Mouse (Mus musculus): Measurements from ENCODE around the gene Manbal. TPM values are rescaled to one million over a fixed set of nuclear protein-coding genes. Genes with fewer than 3 reads are reported as not detected.

The Manbal gene
- total RNA-seq, 2 experiments from 2014 or later = 27.6 to 28.1 TPM

DNA sequence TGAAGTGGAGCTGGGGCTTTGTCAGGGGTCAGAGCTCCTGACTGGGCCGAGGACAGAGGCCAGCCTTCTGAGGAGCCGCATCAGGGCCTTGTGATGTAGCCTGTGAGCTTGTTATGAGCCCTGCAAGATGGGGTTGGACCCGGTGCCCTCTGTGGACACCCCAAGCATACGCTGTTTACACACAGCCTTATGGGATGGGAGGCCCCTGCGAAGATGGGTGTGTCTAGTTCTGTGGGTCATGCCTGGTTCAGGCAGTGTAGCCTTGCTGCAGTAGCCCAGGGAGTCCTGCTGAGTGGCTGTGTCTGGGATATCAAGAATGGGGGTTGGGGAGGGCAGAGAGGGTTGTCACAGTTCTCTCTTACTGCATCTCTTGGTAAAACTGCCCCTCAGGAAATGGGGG is 64.5 kb downstream of the Manbal start:
- no peak for DNase-seq (ENCODE audit: low spot score in 2 of 2)

DNA sequence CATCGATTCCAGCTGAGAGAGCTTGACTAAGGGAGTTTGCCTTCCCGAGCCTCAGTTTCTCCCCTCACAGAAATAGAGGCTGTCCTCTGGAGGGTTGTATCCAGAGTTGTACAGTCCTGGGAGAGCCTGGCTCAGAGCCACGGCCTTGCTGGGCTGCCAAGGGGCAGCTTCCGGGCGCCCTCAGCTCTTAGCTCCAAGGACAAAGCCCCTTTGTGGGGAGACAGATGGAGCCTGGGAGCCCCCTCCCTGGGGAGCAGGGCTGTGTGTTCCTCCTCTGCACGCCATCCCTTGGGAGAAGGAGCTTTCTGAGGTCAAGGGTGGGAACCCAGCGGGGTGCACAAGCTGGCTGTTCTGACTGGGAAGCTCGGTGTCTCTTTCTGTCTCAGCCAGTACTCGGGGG is 65.1 kb downstream of the Manbal start:
- no peak for DNase-seq (ENCODE audit: low spot score in 2 of 2)

DNA sequence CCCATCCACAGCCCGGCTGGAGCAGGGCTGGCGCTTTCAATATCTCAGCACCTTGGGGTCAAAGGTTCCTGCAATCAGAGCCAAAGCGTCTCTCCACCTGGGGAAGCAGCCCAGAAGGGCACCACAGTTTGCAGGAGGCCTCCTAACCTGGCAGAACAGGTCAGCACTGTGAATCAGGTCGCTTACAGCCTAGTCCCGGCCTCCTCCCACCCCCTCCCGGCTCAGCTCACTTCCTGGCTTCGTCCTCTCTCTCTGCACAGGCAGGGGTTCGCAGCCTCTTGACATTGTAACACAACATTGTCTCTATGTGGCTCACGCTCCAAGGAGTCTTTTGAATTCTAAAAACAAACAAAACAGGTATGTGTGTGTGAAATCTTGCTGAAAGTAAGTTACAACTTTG is 66.6 kb downstream of the Manbal start:
- DNase-seq (ENCODE audit: low spot score in 2 of 2) = no peak

DNA sequence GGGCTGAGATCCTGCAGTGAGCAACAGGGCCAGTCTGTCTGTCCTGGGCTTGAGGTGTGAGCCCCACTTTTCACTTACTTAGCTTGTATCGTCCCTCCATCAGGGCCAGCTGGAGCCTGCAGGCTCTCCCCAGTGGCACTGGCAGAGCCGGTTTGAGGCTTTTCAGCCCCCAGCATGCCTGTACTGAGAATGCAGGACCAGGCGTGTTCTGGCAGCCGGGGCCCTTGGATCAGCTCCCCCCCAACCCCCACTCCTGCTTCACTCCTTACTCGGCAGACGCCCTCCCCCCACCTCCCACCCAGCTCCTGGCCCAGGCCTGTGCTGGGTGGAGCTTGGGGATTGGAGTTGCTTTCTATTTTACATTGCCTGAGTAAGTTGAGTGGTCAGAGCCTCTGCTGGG is 67.1 kb downstream of the Manbal start:
- DNase-seq (ENCODE audit: low spot score in 2 of 2) = no peak

DNA sequence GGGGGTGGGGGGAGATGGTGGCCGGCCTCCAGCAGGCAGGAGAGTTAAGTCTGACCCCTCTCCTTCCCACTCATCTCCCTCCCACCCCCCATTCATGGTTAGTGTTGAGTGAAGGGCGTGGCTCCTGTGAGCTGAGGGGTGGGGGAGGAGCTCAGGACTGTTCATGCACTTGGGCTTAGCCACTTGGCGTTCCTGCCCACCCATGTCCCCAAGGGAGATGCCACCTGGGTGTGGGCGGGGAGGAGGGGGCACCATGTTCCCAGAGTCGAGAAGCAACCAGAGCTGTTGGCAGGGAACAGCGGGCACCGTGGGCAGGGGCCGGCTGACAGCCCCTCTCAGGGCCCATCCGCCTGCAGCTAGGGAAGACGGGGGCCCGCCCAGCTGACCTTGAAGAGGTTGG is 69.1 kb downstream of the Manbal start:
- no peak for DNase-seq (ENCODE audit: low spot score in 2 of 2)

DNA sequence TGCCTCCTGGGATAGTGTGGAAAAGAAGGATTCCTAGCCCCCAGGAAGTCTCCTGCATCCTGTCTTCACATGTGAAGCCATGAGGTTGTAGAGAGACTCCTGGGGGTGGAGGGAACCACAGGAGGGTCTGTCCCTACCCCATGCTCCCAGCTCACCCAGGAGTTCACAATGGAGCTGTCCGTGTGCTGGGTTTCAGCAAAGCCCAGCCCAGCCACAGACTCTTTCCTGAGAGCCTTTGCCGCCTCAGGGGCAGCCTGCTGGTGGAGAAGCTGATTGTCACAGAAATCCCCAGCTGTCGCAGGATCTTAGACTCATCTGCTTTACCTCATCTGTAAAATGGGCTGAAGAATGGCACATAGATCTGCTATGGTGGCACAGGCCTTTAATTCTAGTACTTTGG is 69.7 kb downstream of the Manbal start:
- DNase-seq (ENCODE audit: low spot score in 2 of 2) = no peak

DNA sequence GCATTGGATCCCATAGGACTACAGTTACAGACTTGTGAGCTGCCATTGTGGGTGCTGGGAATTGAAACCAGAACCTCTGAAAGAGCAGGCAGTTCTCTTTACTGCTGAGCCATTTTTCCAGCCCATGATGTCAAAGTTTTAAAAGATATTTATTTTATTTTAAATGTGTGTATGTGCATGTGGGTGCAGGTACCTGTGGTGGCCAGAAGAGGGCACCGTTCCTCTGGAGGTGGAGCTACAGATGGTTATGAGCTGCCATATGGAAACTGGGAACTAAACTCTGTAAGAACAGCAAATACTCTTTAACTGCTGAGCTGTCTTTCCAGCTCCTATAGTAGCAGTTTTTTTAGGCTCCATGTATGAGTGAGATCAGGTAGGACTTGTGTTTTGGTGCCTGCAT is 74.0 kb downstream of the Manbal start:
- no peak for DNase-seq (ENCODE audit: low spot score in 2 of 2)

Other genes starting within 250 kb of the Manbal start
- gene Samhd1, start 232.3 kb upstream of the Manbal start, total RNA-seq (2021) = 10 to 100 TPM; 19.1 to 32.1 TPM
- gene Rbl1, start 163.1 kb upstream of the Manbal start, total RNA-seq (2021) = 1 to 10 TPM; 2.8 to 3.7 TPM
- 100 to 1,000 TPM; 254 to 289 TPM for gene Rpn2, start 88.6 kb upstream of the Manbal start, total RNA-seq (2021)
- gene Mroh8, start 88.0 kb upstream of the Manbal start, total RNA-seq (2021) = under 1 TPM; 0.35 to 0.76 TPM
- gene Ghrh, start 20.1 kb upstream of the Manbal start, total RNA-seq (2021) = not detected
- gene Src, start 50.9 kb downstream of the Manbal start, total RNA-seq (2021) = 10 to 100 TPM; 11.8 to 13.8 TPM
- gene Nnat, start 192.5 kb downstream of the Manbal start, total RNA-seq (2021) = 100 to 1,000 TPM in 1 of 2 experiments, 10 to 100 TPM in 1; 49.7 to 198 TPM
- 100 to 1,000 TPM in 1 of 2 experiments, 10 to 100 TPM in 1; 87.1 to 101 TPM for gene Blcap, start 203.7 kb downstream of the Manbal start, total RNA-seq (2021)